Mouse (Mus musculus): ENCODE results near the gene Bbox1. TPM values are rescaled to one million over a fixed set of nuclear protein-coding genes. Genes with fewer than 3 reads are reported as not detected.
A peak's percentile ranks its signal among the peaks of the same experiment; 100 is the strongest.

Gene Bbox1
- polyA plus RNA-seq, 1 experiment from 2014 or later: 0.30 TPM

GRCm38 (mm10) chr2:110287959-110288358, 26.4 kb downstream of the Bbox1 start:
- Histone ChIP-seq H3K4me2 (replicated peaks; ENCODE audit: low read depth) (no peak overlapping the region), H3K9ac (ENCODE audit: low read length) (no peak overlapping the region), H3K27me3 (ENCODE audit: control insufficient read depth, insufficient read depth, low read length) (no peaks in the 10 kb centered on the region), H3K36me3 (ENCODE audit: control insufficient read depth, insufficient read depth, low read length) (no peaks in the 10 kb centered on the region), H3K4me3 (ENCODE audit: low read depth, low read length) (no peak overlapping the region), H3K9me3 (ENCODE audit: control insufficient read depth, low read length) (no peaks in the 10 kb centered on the region), H3K4me1 (replicated peaks; ENCODE audit: control insufficient read depth, insufficient read depth) (no peaks in the 10 kb centered on the region), H3K27ac (replicated peaks) (no peak overlapping the region)
- 93% methylated on average over 1 of the region's 1 CpGs for whole genome bisulfite sequencing
- ATAC-seq (ENCODE audit: low FRiP score, low TSS enrichment): no peak
- TF ChIP-seq EP300 (optimal IDR thresholded peaks at IDR 0.05) (no peak), CTCF (IDR thresholded peaks at IDR 0.05; ENCODE audit: low read depth) (no peak)
- no peak for DNase-seq (ENCODE audit: low spot score)

GRCm38 (mm10) chr2:110285829-110286504, 28.4 kb downstream of the Bbox1 start:
- Histone ChIP-seq H3K9ac (ENCODE audit: low read length) (no peak overlapping the region), H3K4me1 (replicated peaks; ENCODE audit: control insufficient read depth, insufficient read depth) (no peaks in the 10 kb centered on the region), H3K36me3 (ENCODE audit: control insufficient read depth, insufficient read depth, low read length) (no peaks in the 10 kb centered on the region), H3K9me3 (ENCODE audit: control insufficient read depth, low read length) (no peaks in the 10 kb centered on the region), H3K27me3 (ENCODE audit: control insufficient read depth, insufficient read depth, low read length) (no peaks in the 10 kb centered on the region), H3K4me3 (ENCODE audit: low read depth, low read length) (no peak overlapping the region), H3K4me2 (replicated peaks; ENCODE audit: low read depth) (no peak overlapping the region), H3K27ac (replicated peaks) (no peak overlapping the region; the same call in 1 of the 2 replicates)
- TF ChIP-seq CTCF (IDR thresholded peaks at IDR 0.05; ENCODE audit: low read depth): no peak
- TF ChIP-seq EP300 (optimal IDR thresholded peaks at IDR 0.05): no peak
- 37% methylated on average over 3 of the region's 3 CpGs for WGBS
- no peak for DNase-seq (ENCODE audit: low spot score)
- ATAC-seq (ENCODE audit: low FRiP score, low TSS enrichment): peak; percentile 32; the same call in 1 of the 2 replicates

- Histone ChIP-seq H3K36me3 (ENCODE audit: control insufficient read depth, insufficient read depth, low read length) (no peaks in the 10 kb centered on the region), H3K9ac (ENCODE audit: low read length) (no peak overlapping the region), H3K4me1 (replicated peaks; ENCODE audit: control insufficient read depth, insufficient read depth) (no peaks in the 10 kb centered on the region), H3K4me3 (ENCODE audit: low read depth, low read length) (no peak overlapping the region), H3K9me3 (ENCODE audit: control insufficient read depth, low read length) (no peaks in the 10 kb centered on the region), H3K27ac (replicated peaks) (no peak overlapping the region), H3K4me2 (replicated peaks; ENCODE audit: low read depth) (no peak overlapping the region), H3K27me3 (ENCODE audit: control insufficient read depth, insufficient read depth, low read length) (no peaks in the 10 kb centered on the region)
- no peak for TF ChIP-seq EP300 (optimal IDR thresholded peaks at IDR 0.05)
- no peak for TF ChIP-seq CTCF (IDR thresholded peaks at IDR 0.05; ENCODE audit: low read depth)
- DNase-seq (ENCODE audit: low spot score) (no peak), ATAC-seq (ENCODE audit: low FRiP score, low TSS enrichment) (no peak)
- 47% methylated on average over 2 of the region's 2 CpGs for WGBS
These were observed 38.9 kb downstream of the Bbox1 start for GRCm38 (mm10) chr2:110275424-110275823.

- H3K27me3 ChIP-seq (ENCODE audit: control insufficient read depth, insufficient read depth, low read length): no peaks in the 10 kb centered on the region
- no peaks in the 10 kb centered on the region for H3K36me3 ChIP-seq (ENCODE audit: control insufficient read depth, insufficient read depth, low read length)
- no peak for TF ChIP-seq CTCF (IDR thresholded peaks at IDR 0.05; ENCODE audit: low read depth)
- no peak for TF ChIP-seq EP300 (optimal IDR thresholded peaks at IDR 0.05)
- no peaks in the 10 kb centered on the region for H3K9me3 ChIP-seq (ENCODE audit: control insufficient read depth, low read length)
- no peak overlapping the region for H3K9ac ChIP-seq (ENCODE audit: low read length)
- no peak overlapping the region for H3K4me3 ChIP-seq (ENCODE audit: low read depth, low read length)
- H3K4me2 ChIP-seq (replicated peaks; ENCODE audit: low read depth): no peak overlapping the region
- ATAC-seq (ENCODE audit: low FRiP score, low TSS enrichment) (no peak), DNase-seq (ENCODE audit: low spot score) (no peak)
- WGBS: 33% methylated on average over 2 of the region's 2 CpGs
- H3K4me1 ChIP-seq (replicated peaks; ENCODE audit: control insufficient read depth, insufficient read depth): no peaks in the 10 kb centered on the region
- no peak overlapping the region for H3K27ac ChIP-seq (replicated peaks)
These were observed 40.2 kb downstream of the Bbox1 start for GRCm38 (mm10) chr2:110274160-110274559.

GRCm38 (mm10) chr2:110269281-110269680, 45.1 kb downstream of the Bbox1 start:
- 35% methylated on average over 3 of the region's 3 CpGs for WGBS
- Histone ChIP-seq H3K27me3 (ENCODE audit: control insufficient read depth, insufficient read depth, low read length) (no peaks in the 10 kb centered on the region), H3K4me2 (replicated peaks; ENCODE audit: low read depth) (no peak overlapping the region), H3K36me3 (ENCODE audit: control insufficient read depth, insufficient read depth, low read length) (no peaks in the 10 kb centered on the region), H3K9me3 (ENCODE audit: control insufficient read depth, low read length) (no peaks in the 10 kb centered on the region), H3K4me3 (ENCODE audit: low read depth, low read length) (no peak overlapping the region), H3K27ac (replicated peaks) (no peak overlapping the region), H3K4me1 (replicated peaks; ENCODE audit: control insufficient read depth, insufficient read depth) (no peaks in the 10 kb centered on the region), H3K9ac (ENCODE audit: low read length) (no peak overlapping the region)
- ATAC-seq (ENCODE audit: low FRiP score, low TSS enrichment) (no peak), DNase-seq (ENCODE audit: low spot score) (no peak)
- no peak for TF ChIP-seq EP300 (optimal IDR thresholded peaks at IDR 0.05)
- TF ChIP-seq CTCF (IDR thresholded peaks at IDR 0.05; ENCODE audit: low read depth): no peak

GRCm38 (mm10) chr2:110232252-110232651, 82.1 kb downstream of the Bbox1 start:
- Histone ChIP-seq H3K4me2 (replicated peaks; ENCODE audit: low read depth) (no peak overlapping the region), H3K27me3 (ENCODE audit: control insufficient read depth, insufficient read depth, low read length) (no peaks in the 10 kb centered on the region), H3K4me3 (ENCODE audit: low read depth, low read length) (no peak overlapping the region), H3K9ac (ENCODE audit: low read length) (no peak overlapping the region), H3K36me3 (ENCODE audit: control insufficient read depth, insufficient read depth, low read length) (no peaks in the 10 kb centered on the region), H3K27ac (replicated peaks) (no peak overlapping the region), H3K9me3 (ENCODE audit: control insufficient read depth, low read length) (no peaks in the 10 kb centered on the region), H3K4me1 (replicated peaks; ENCODE audit: control insufficient read depth, insufficient read depth) (no peaks in the 10 kb centered on the region)
- DNase-seq (ENCODE audit: low spot score): no peak
- TF ChIP-seq CTCF (IDR thresholded peaks at IDR 0.05; ENCODE audit: low read depth): no peak
- no peak for TF ChIP-seq EP300 (optimal IDR thresholded peaks at IDR 0.05)
- ATAC-seq (ENCODE audit: low FRiP score, low TSS enrichment): no peak
- WGBS: 78% methylated on average over 9 of the region's 9 CpGs

Measured in stomach, postnatal 0 days (tissue).